Mouse (Mus musculus) ES-Bruce4 (cell line): ENCODE measurements around the gene Fbxl7.

Experiments used
- CTCF ChIP-seq: IDR thresholded peaks from one replicate; pipeline ENCODE4 v1.8.1; 2011; ENCODE audit warnings: low read depth, low read length
- EP300 ChIP-seq: IDR thresholded peaks from 2 replicates; pipeline ENCODE4 v1.6.1; 2011; ENCODE audit warnings: low read depth, low read length; ENCODE audit not compliant: insufficient read depth
- POLR2A ChIP-seq: IDR thresholded peaks from one replicate; pipeline ENCODE4 v1.8.1; 2011; ENCODE audit warnings: low read length; ENCODE audit not compliant: insufficient read depth

DNA sequence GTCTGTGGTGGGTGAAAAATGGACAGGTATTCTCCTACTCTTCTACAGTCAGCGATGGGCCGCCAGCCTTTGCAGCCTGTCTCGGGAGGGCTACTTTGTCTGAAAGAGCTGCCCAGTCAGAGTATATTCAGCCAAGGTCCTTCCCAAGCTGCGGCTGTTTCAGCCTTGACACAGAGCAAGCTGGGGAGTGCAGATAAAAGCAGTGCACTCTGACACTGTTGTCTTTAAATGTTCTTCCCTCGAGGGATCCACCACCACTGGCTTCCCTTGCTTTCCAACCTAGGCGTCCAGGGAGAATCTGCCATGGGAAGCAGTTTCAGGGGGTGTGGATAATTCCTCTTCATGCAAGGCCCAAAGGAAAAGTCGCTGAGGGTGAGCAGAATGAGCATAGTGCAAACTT, 177.4 kb downstream of the Fbxl7 start:
- TF ChIP-seq CTCF (no peak), POLR2A (no peak), EP300 (no peak)
